Mouse (Mus musculus): ENCODE results near the gene Klk14. TPM values are rescaled to one million over a fixed set of nuclear protein-coding genes. Genes with fewer than 3 reads are reported as not detected.

The Klk14 gene
- total RNA-seq (2023), result not detected in 2 replicates

DNA sequence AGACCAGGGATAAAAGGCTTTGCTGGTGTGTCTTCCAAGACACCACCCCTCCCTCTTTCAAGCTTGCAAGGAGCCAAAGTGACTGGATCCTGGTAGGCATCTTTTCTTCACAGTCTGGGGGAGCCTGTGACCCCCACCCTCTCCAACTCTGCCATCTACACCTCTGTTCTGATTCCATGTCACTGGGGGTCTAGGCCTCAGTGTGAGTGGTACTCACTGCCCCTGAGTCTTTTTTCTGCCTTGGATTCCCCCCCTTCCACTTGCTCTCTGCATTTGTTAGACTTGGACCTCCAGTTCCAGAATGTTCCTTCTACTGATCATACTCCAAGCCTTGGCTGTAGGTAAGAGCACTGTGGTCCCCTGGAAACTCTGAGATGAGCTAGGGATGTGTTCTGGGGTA lies at the start of gene Klk14:
Gene Klk14 (plus strand): TSS at position 301 of the 400 bp plus-strand sequence.

DNA sequence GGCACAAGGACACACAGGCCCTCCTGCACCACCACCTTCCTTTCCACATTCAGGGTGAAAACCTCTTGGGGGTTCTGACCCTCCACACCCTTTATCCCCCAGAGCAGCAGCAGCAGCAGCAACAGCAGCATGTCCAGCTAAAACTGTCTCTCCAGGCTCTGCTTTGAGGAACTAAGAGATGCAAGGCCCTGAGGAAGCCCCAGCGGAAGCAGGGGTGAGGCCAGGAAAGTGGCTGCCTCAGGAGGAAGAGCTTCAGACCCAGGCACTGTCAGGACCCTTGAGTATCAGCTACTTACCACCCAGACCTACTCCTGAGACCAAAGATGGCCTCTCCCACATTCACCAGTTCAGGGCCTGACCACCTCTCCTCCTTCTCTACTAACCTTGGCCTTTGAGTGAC lies 30.2 kb upstream of the Klk14 start, which contains the start of gene Siglece:
Gene Siglece (minus strand): TSS at position 160 of the 400 bp plus-strand sequence.

DNA sequence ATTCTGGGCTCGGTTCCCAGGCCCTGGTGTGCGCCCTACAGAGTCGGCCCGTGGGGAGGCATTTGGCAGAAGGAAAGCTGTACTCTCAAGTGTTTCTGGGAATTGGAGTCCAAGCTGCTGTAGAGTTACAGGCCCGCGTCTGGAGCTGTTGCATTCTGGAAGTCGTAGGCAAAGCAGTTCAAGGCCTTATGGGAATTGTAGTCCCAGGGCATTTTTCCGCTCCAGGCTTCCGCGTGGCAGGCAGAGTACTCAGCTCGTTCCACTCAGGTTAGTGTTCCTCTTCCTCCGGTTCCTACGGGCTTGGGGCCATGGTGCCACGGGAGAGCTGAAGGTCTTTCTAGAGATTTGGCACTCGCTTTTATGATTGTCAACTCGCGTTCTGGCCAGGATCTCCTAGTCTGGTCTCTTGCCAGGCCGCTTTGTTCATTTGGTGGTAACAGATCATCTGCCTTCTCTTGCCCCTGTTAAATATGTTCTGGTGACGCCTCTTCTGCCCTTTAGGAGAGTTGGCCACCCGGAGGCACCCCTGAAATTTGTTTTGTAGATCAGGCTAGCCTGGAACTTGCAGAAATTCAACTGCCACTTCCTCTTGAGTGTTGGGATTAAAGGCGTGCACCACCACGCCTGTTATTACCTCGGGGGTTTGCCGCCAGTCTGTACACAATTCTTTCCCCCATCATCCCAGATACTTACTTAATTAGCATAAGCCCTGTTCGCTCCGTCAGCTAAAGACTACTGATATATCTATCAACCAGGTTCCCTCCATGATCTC lies 18.2 kb upstream of the Klk14 start, which contains the start of gene Ctu1:
Gene Ctu1 (plus strand): TSS at position 208 of the 772 bp plus-strand sequence.

DNA sequence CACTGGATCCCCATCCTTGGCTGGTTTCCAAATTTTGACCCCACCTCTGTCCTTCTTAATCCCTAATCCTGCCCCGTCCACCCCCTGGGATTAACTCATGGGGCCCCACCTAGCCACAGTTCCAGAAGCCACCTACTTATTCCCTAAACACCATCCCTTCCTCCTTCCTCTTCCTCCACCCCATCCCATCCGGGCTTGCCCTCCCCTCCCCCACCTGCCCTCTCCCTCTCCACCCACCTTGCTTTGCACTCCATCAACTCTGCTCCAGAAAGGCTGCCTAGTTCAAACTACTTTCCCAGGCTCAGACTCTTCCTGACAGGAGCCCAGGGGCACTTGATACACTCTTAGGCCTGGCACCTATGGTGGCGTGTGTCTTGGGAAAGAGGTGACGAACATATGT lies 22.0 kb downstream of the Klk14 start, which contains the start of gene Klk13:
Gene Klk13 (plus strand): TSS at position 301 of the 400 bp plus-strand sequence.

Other genes with a start within 250 kb of the Klk14 start
- gene Cldnd2, start 249.6 kb upstream of the Klk14 start, total RNA-seq (2023), result not detected in 2 replicates
- 51.2 and 76.8 TPM in 2 replicates for gene Etfb, start 246.3 kb upstream of the Klk14 start, total RNA-seq (2023)
- gene Gm45233, start 246.3 kb upstream of the Klk14 start, total RNA-seq (2023), result not detected in 2 replicates
- 9.9 and 11.4 TPM in 2 replicates for gene Vsig10l, start 227.3 kb upstream of the Klk14 start, total RNA-seq (2023)
- not detected in 2 replicates for gene Iglon5, start 200.3 kb upstream of the Klk14 start, total RNA-seq (2023)
- 0.98 TPM in 1 of 2 replicates, not detected in the other for gene 4931406B18Rik, start 184.5 kb upstream of the Klk14 start, total RNA-seq (2023)
- gene Cd33, start 146.0 kb upstream of the Klk14 start, total RNA-seq (2023), result 529 and 701 TPM in 2 replicates
- gene Zfp658, start 128.2 kb upstream of the Klk14 start, total RNA-seq (2023), result 3.1 and 3.6 TPM in 2 replicates
- 11.0 and 12.6 TPM in 2 replicates for gene Zfp719, start 110.8 kb upstream of the Klk14 start, total RNA-seq (2023)
- gene Zfp819, start 83.2 kb upstream of the Klk14 start, total RNA-seq (2023), result 0.41 and 0.63 TPM in 2 replicates
- gene Ceacam18, start 55.7 kb upstream of the Klk14 start, total RNA-seq (2023), result not detected in 2 replicates
- 153 and 158 TPM in 2 replicates for gene Siglece, start 30.3 kb upstream of the Klk14 start, total RNA-seq (2023)
- 2.6 and 3.2 TPM in 2 replicates for gene Ctu1, start 18.4 kb upstream of the Klk14 start, total RNA-seq (2023)
- not detected in 2 replicates for gene Klk13, start 22.1 kb downstream of the Klk14 start, total RNA-seq (2023)
- not detected in 2 replicates for gene Klk12, start 78.5 kb downstream of the Klk14 start, total RNA-seq (2023)
- gene Klk11, start 84.2 kb downstream of the Klk14 start, total RNA-seq (2023), result not detected in 2 replicates
- not detected in 2 replicates for gene Klk10, start 90.6 kb downstream of the Klk14 start, total RNA-seq (2023)
- gene Klk9, start 101.5 kb downstream of the Klk14 start, total RNA-seq (2023), result not detected in 2 replicates
- 1.4 and 1.7 TPM in 2 replicates for gene Klk8, start 107.2 kb downstream of the Klk14 start, total RNA-seq (2023)
- not detected in 2 replicates for gene Klk7, start 120.9 kb downstream of the Klk14 start, total RNA-seq (2023)
- not detected in 2 replicates for gene Klk6, start 134.1 kb downstream of the Klk14 start, total RNA-seq (2023)
- not detected in 2 replicates for gene Klk5, start 151.6 kb downstream of the Klk14 start, total RNA-seq (2023)
- gene Klk4, start 190.7 kb downstream of the Klk14 start, total RNA-seq (2023), result not detected in 2 replicates
- gene Klk15, start 243.3 kb downstream of the Klk14 start, total RNA-seq (2023), result not detected in 2 replicates

Data from neutrophil, adult 65 days (primary cell).